Mouse (Mus musculus) brain, adult 10 weeks (tissue): Measurements from ENCODE around the gene Olfr466. TPM values are rescaled to one million over a fixed set of nuclear protein-coding genes. Genes with fewer than 3 reads are reported as not detected.

Experiments used
- polyA plus RNA-seq: library from polyadenylated mRNA; stranded (reverse); fragments of 350-450 nt; fragmentation: Illumina TruSeq; extraction: RNeasy Lipid Tissue Mini Kit (QIAGEN cat#74804); gene quantifications from one replicate; pipeline ENCODE4 v1.2.3, GENCODE M21; 2015; ENCODE audit warnings: low read depth, low replicate concordance

Olfr466 gene
- not detected for polyA plus RNA-seq

GRCm38 (mm10) chr13:65149940-65150339 lies at the start of gene Olfr466:
Olfr466 (plus strand) TSS chr13:65150240.

DNA sequence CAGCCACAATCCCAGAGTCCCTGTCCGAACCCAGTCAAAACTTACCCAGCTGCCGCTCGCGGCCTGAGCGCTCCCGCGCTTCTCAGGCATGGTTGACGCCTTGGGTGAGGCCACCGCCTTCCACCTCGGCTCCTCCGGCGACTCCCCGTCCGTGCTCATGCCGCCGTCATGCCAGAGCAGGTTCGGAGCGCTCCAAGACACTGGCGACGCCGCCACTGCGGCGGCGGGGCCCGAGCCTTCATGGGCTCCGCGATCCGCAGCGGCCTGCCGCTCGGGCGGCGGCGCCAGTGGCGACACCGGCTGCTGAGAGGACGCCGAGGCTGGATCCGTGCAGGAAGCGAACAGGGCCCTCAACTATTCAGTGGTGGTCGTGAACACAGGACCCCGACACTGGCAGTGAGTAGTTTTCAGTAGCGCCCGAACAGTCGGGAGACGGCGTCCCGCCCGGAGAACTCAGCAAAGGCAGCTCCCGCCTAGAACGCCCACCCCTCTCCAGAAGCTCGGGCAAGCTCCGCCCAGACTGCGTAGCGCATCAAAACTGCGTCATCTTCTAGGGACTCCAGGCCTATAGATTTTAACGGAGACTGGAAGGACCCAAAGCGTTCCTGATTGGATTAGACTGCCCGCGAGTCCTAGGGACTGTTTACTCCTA lies 37.5 kb upstream of the Olfr466 start, which contains the start of gene Mfsd14b:
Mfsd14b (minus strand) TSS at position 517 of the 652 bp plus-strand sequence.

GRCm38 (mm10) chr13:65137789-65138188 lies 12.3 kb upstream of the Olfr466 start, which contains the start of gene Olfr465-ps1:
Olfr465-ps1 (plus strand) TSS chr13:65138089.

Other genes starting within 250 kb of the Olfr466 start
- gene Cntnap3, start 246.3 kb upstream of the Olfr466 start, polyA plus RNA-seq = 4.0 TPM
- gene Spata31, start 232.8 kb upstream of the Olfr466 start, polyA plus RNA-seq = not detected
- not detected for gene Spata31d1c, start 117.2 kb upstream of the Olfr466 start, polyA plus RNA-seq
- not detected for gene Prss47, start 97.5 kb upstream of the Olfr466 start, polyA plus RNA-seq
- 38.1 TPM for gene Mfsd14b, start 37.3 kb upstream of the Olfr466 start, polyA plus RNA-seq
- not detected for gene Olfr465-ps1, start 12.2 kb upstream of the Olfr466 start, polyA plus RNA-seq
- gene Nlrp4f, start 55.7 kb downstream of the Olfr466 start, polyA plus RNA-seq = not detected
- 0.79 TPM for gene Gm10775, start 109.3 kb downstream of the Olfr466 start, polyA plus RNA-seq
- 30.2 TPM for gene Zfp369, start 128.6 kb downstream of the Olfr466 start, polyA plus RNA-seq